Mouse (Mus musculus): ENCODE results near the gene Lysmd1. TPM values are rescaled to one million over a fixed set of nuclear protein-coding genes. Genes with fewer than 3 reads are reported as not detected.
"Not testable (repeated sequence)": the region's sequence is repeated elsewhere in the genome, so short reads cannot be mapped to it uniquely, and the experiment has no call there.

Lysmd1 gene
- polyA plus RNA-seq, 1 experiment from 2014 or later = 9.7 TPM

DNA sequence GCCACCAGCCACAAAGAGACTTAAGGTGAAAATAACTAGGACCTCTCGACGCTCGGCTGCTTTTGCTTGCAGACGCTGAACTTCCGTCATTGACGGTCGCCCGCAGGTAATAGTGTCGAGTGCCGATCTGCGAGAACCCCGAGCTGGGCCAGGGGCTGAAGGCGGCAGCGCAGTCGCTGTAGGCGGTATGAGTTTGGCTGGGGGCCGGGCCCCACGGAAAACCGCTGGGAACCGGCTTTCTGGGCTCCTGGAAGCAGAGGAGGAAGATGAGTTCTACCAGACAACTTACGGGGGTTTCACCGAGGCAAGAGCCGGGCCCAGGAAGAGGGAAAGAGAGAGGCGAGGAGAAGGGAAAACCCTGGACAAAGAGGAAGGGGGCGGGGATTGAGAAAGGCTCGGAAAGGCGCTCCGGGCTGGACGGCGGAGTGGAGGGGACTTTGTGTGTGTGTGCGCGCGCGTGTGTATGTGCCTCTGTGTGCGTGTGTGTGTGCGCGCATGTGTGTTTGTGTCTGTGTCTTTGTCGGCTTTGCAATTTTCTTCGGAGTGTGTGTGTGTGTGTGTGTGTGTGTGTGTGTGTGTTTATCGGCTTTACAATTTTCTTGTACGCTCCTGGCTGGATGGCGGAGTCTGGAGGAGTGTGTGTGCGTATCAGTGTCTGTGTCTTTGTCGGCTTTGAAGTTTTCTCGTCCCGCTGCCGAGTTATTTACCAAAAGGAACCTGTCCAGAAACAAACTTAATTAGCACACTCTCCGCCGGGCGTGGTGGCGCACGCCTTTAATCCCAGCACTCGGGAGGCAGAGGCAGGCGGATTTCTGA is 22.8 kb upstream of the Lysmd1 start, which contains the start of gene Vps72:
TSS of gene Vps72 (plus strand) at position 112 of the 816 bp plus-strand sequence.
- H3K4me2 ChIP-seq (ENCODE audit: low read depth, low read length) = peak within 1 kb of the TSS; percentile 66
- peak; percentile 69 for ATAC-seq (replicated peaks; ENCODE audit: extremely low read depth, insufficient read depth, low FRiP score)
- H3K4me3 ChIP-seq (ENCODE audit: low read length) = peak within 1 kb of the TSS; percentile 95
- peak within 1 kb of the TSS; percentile 99 for H3K27ac ChIP-seq (ENCODE audit: low read length)
- peak within 1 kb of the TSS; percentile 94 for H3K9ac ChIP-seq (ENCODE audit: low read length)
- H3K36me3 ChIP-seq (ENCODE audit: control insufficient read depth, insufficient read depth) = peaks cover 8% of the 10 kb centered on the region; the same call in 1 of the 2 replicates
- peaks cover 8% of the 10 kb centered on the region for H3K4me1 ChIP-seq (ENCODE audit: control insufficient read depth, insufficient read depth, low read length)
- no peaks in the 10 kb centered on the region for H3K9me3 ChIP-seq (replicated peaks; ENCODE audit: control insufficient read depth, low read length)
- WGBS = under 1% methylated on average over 53 of the region's 54 CpGs
- H3K27me3 ChIP-seq (ENCODE audit: control insufficient read depth, insufficient read depth, low read length) = no peaks in the 10 kb centered on the region

- no peaks in the 10 kb centered on the region for H3K27me3 ChIP-seq (ENCODE audit: control insufficient read depth, insufficient read depth, low read length)
- H3K9me3 ChIP-seq (replicated peaks; ENCODE audit: control insufficient read depth, low read length) = no peaks in the 10 kb centered on the region
- no peak overlapping the region for H3K4me2 ChIP-seq (ENCODE audit: low read depth, low read length)
- 89% methylated on average over 1 of the region's 1 CpGs for WGBS
- no peak overlapping the region for H3K27ac ChIP-seq (ENCODE audit: low read length)
- no peak for ATAC-seq (replicated peaks; ENCODE audit: extremely low read depth, insufficient read depth, low FRiP score)
- peaks cover 8% of the 10 kb centered on the region for H3K4me1 ChIP-seq (ENCODE audit: control insufficient read depth, insufficient read depth, low read length)
- no peak overlapping the region for H3K4me3 ChIP-seq (ENCODE audit: low read length)
- H3K9ac ChIP-seq (ENCODE audit: low read length) = peak overlapping the region; percentile 6; the same call in 1 of the 2 replicates
- H3K36me3 ChIP-seq (ENCODE audit: control insufficient read depth, insufficient read depth) = peaks cover 8% of the 10 kb centered on the region; the same call in 1 of the 2 replicates
Measured at GRCm38 (mm10) chr3:95112760-95113159, 21.1 kb upstream of the Lysmd1 start.

DNA sequence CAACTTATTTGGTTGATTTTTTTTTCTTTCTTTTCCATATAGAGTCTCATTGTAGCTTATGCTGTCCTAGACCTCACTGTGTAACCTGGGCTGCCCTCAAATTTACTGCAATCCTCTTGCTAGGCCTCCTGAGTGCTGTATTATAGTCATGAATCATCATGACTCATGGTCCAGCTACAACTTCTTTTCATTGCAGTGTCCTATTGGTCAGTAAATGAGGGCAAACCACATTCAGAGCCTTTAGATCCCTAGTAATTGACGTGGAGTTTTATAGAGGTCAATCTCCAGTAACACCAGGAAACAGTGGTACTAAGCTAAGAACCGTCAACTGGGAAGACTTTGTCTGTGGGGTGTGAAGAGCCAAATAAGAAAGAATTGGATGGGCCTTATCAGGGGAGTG is 16.1 kb upstream of the Lysmd1 start:
- no peak overlapping the region for H3K4me3 ChIP-seq (ENCODE audit: low read length)
- no peak overlapping the region for H3K9ac ChIP-seq (ENCODE audit: low read length)
- 87% methylated on average over 2 of the region's 2 CpGs for WGBS
- peaks cover 52% of the 10 kb centered on the region for H3K36me3 ChIP-seq (ENCODE audit: control insufficient read depth, insufficient read depth)
- H3K4me1 ChIP-seq (ENCODE audit: control insufficient read depth, insufficient read depth, low read length) = no peaks in the 10 kb centered on the region; the same call in 1 of the 2 replicates
- no peak overlapping the region for H3K27ac ChIP-seq (ENCODE audit: low read length)
- H3K9me3 ChIP-seq (replicated peaks; ENCODE audit: control insufficient read depth, low read length) = no peaks in the 10 kb centered on the region
- H3K4me2 ChIP-seq (ENCODE audit: low read depth, low read length) = no peak overlapping the region
- no peaks in the 10 kb centered on the region for H3K27me3 ChIP-seq (ENCODE audit: control insufficient read depth, insufficient read depth, low read length)
- no peak for ATAC-seq (replicated peaks; ENCODE audit: extremely low read depth, insufficient read depth, low FRiP score)

- Histone ChIP-seq H3K27ac (ENCODE audit: low read length) (peak overlapping the region; percentile 81), H3K4me1 (ENCODE audit: control insufficient read depth, insufficient read depth, low read length) (peaks cover 15% of the 10 kb centered on the region), H3K9me3 (replicated peaks; ENCODE audit: control insufficient read depth, low read length) (no peaks in the 10 kb centered on the region), H3K9ac (ENCODE audit: low read length) (no peak overlapping the region), H3K4me2 (ENCODE audit: low read depth, low read length) (no peak overlapping the region), H3K27me3 (ENCODE audit: control insufficient read depth, insufficient read depth, low read length) (no peaks in the 10 kb centered on the region), H3K4me3 (ENCODE audit: low read length) (no peak overlapping the region), H3K36me3 (ENCODE audit: control insufficient read depth, insufficient read depth) (peaks cover 45% of the 10 kb centered on the region)
- 61% methylated on average over 6 of the region's 6 CpGs for whole genome bisulfite sequencing
- peak; percentile 71 for ATAC-seq (replicated peaks; ENCODE audit: extremely low read depth, insufficient read depth, low FRiP score)
Measured at GRCm38 (mm10) chr3:95121580-95121979, 12.3 kb upstream of the Lysmd1 start.

- Histone ChIP-seq H3K36me3 (ENCODE audit: control insufficient read depth, insufficient read depth) (peaks cover 31% of the 10 kb centered on the region), H3K4me2 (ENCODE audit: low read depth, low read length) (peak within 1 kb of the TSS; percentile 35), H3K4me3 (ENCODE audit: low read length) (no peak within 1 kb of the TSS), H3K9me3 (replicated peaks; ENCODE audit: control insufficient read depth, low read length) (no peaks in the 10 kb centered on the region), H3K27ac (ENCODE audit: low read length) (peak within 1 kb of the TSS; percentile 73), H3K4me1 (ENCODE audit: control insufficient read depth, insufficient read depth, low read length) (peaks cover 19% of the 10 kb centered on the region), H3K9ac (ENCODE audit: low read length) (no peak within 1 kb of the TSS), H3K27me3 (ENCODE audit: control insufficient read depth, insufficient read depth, low read length) (no peaks in the 10 kb centered on the region)
- no peak for ATAC-seq (replicated peaks; ENCODE audit: extremely low read depth, insufficient read depth, low FRiP score)
- WGBS = 54% methylated on average over 6 of the region's 6 CpGs
Measured at GRCm38 (mm10) chr3:95124246-95124645, 9.6 kb upstream of the Lysmd1 start, which contains the start of gene Tmod4. Tmod4 (plus strand) TSS chr3:95124476.

DNA sequence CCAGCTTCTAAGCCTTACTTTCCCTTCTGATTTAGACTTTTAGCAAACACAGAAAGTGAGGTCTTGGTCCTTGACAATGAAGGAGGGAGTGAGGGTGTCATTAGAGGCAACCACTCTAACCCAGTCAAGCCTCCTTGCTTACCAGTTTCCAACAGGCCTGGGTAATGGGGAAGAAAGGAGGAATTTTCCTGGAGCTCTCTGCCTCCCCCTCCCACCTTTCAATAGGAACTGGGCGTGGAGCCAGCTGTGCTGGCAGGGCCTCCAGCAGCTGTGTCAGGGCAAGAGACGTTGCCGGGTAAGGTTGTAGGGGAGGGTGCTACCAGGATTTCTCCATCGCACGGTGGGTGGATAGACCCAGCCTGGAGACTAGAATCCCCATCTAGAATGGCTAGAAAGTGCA is 8.9 kb upstream of the Lysmd1 start:
- H3K4me1 ChIP-seq (ENCODE audit: control insufficient read depth, insufficient read depth, low read length) = peaks cover 19% of the 10 kb centered on the region
- ATAC-seq (replicated peaks; ENCODE audit: extremely low read depth, insufficient read depth, low FRiP score) = peak; percentile 52; the same call in 1 of the 2 replicates
- H3K4me2 ChIP-seq (ENCODE audit: low read depth, low read length) = peak overlapping the region; percentile 35
- H3K36me3 ChIP-seq (ENCODE audit: control insufficient read depth, insufficient read depth) = peaks cover 29% of the 10 kb centered on the region
- no peaks in the 10 kb centered on the region for H3K9me3 ChIP-seq (replicated peaks; ENCODE audit: control insufficient read depth, low read length)
- WGBS = 11% methylated on average over 5 of the region's 5 CpGs
- H3K27me3 ChIP-seq (ENCODE audit: control insufficient read depth, insufficient read depth, low read length) = no peaks in the 10 kb centered on the region
- H3K4me3 ChIP-seq (ENCODE audit: low read length) = no peak overlapping the region
- H3K27ac ChIP-seq (ENCODE audit: low read length) = peak overlapping the region; percentile 73
- no peak overlapping the region for H3K9ac ChIP-seq (ENCODE audit: low read length)

- Histone ChIP-seq H3K27ac (ENCODE audit: low read length) (no peak overlapping the region), H3K9ac (ENCODE audit: low read length) (no peak overlapping the region), H3K4me2 (ENCODE audit: low read depth, low read length) (no peak overlapping the region), H3K4me3 (ENCODE audit: low read length) (no peak overlapping the region), H3K36me3 (ENCODE audit: control insufficient read depth, insufficient read depth) (peaks cover 8% of the 10 kb centered on the region), H3K27me3 (ENCODE audit: control insufficient read depth, insufficient read depth, low read length) (no peaks in the 10 kb centered on the region), H3K4me1 (ENCODE audit: control insufficient read depth, insufficient read depth, low read length) (peaks cover 21% of the 10 kb centered on the region), H3K9me3 (replicated peaks; ENCODE audit: control insufficient read depth, low read length) (no peaks in the 10 kb centered on the region)
- ATAC-seq (replicated peaks; ENCODE audit: extremely low read depth, insufficient read depth, low FRiP score) = no peak
- WGBS = 64% methylated on average over 6 of the region's 6 CpGs
Measured at GRCm38 (mm10) chr3:95129226-95129651, 4.6 kb upstream of the Lysmd1 start.

- no peak overlapping the region for H3K4me2 ChIP-seq (ENCODE audit: low read depth, low read length)
- no peak for ATAC-seq (replicated peaks; ENCODE audit: extremely low read depth, insufficient read depth, low FRiP score)
- no peak overlapping the region for H3K27ac ChIP-seq (ENCODE audit: low read length)
- H3K9ac ChIP-seq (ENCODE audit: low read length) = no peak overlapping the region
- no peaks in the 10 kb centered on the region for H3K27me3 ChIP-seq (ENCODE audit: control insufficient read depth, insufficient read depth, low read length)
- peaks cover 8% of the 10 kb centered on the region for H3K36me3 ChIP-seq (ENCODE audit: control insufficient read depth, insufficient read depth)
- 83% methylated on average over 5 of the region's 5 CpGs for WGBS
- no peaks in the 10 kb centered on the region for H3K9me3 ChIP-seq (replicated peaks; ENCODE audit: control insufficient read depth, low read length)
- H3K4me3 ChIP-seq (ENCODE audit: low read length) = no peak overlapping the region
- peaks cover 15% of the 10 kb centered on the region for H3K4me1 ChIP-seq (ENCODE audit: control insufficient read depth, insufficient read depth, low read length)
Measured at GRCm38 (mm10) chr3:95130081-95130480, 3.8 kb upstream of the Lysmd1 start.

GRCm38 (mm10) chr3:95132389-95132788 is 1.5 kb upstream of the Lysmd1 start:
- peaks cover 17% of the 10 kb centered on the region for H3K4me1 ChIP-seq (ENCODE audit: control insufficient read depth, insufficient read depth, low read length)
- H3K36me3 ChIP-seq (ENCODE audit: control insufficient read depth, insufficient read depth); H3K9me3 ChIP-seq (replicated peaks; ENCODE audit: control insufficient read depth, low read length); ATAC-seq (replicated peaks; ENCODE audit: extremely low read depth, insufficient read depth, low FRiP score); H3K4me3 ChIP-seq (ENCODE audit: low read length); H3K4me2 ChIP-seq (ENCODE audit: low read depth, low read length); H3K9ac ChIP-seq (ENCODE audit: low read length); H3K27me3 ChIP-seq (ENCODE audit: control insufficient read depth, insufficient read depth, low read length); H3K27ac ChIP-seq (ENCODE audit: low read length): not testable (repeated sequence)
- WGBS = 93% methylated on average over 2 of the region's 2 CpGs

Measured in heart, embryonic 16.5 days (tissue).